Mouse (Mus musculus): ENCODE results near the gene Atp2b2. TPM values are rescaled to one million over a fixed set of nuclear protein-coding genes. Genes with fewer than 3 reads are reported as not detected.
"Not testable (repeated sequence)": the region's sequence is repeated elsewhere in the genome, so short reads cannot be mapped to it uniquely, and the experiment has no call there.

Atp2b2 gene
- polyA plus RNA-seq, 1 experiment from 2014 or later: 0.15 TPM

GRCm38 (mm10) chr6:113721061-113721460, 321.4 kb downstream of the Atp2b2 start:
- ATAC-seq (ENCODE audit: low read depth): no peak
- Histone ChIP-seq H3K27ac (ENCODE audit: low read length) (no peak overlapping the region), H3K36me3 (ENCODE audit: control insufficient read depth, insufficient read depth, low read length) (peaks cover 4% of the 10 kb centered on the region; the same call in 1 of the 2 replicates), H3K9me3 (ENCODE audit: control insufficient read depth, low read length) (no peaks in the 10 kb centered on the region), H3K9ac (ENCODE audit: low read length) (no peak overlapping the region), H3K27me3 (ENCODE audit: control insufficient read depth, insufficient read depth, low read depth, low read length) (no peaks in the 10 kb centered on the region), H3K4me2 (ENCODE audit: low read depth, low read length) (no peak overlapping the region), H3K4me1 (replicated peaks; ENCODE audit: control insufficient read depth, insufficient read depth, low read length) (no peaks in the 10 kb centered on the region), H3K4me3 (ENCODE audit: low read length) (no peak overlapping the region)
- WGBS: 55% methylated on average over 4 of the region's 4 CpGs

- H3K9ac ChIP-seq (ENCODE audit: low read length): no peak within 1 kb of the TSS
- H3K27me3 ChIP-seq (ENCODE audit: control insufficient read depth, insufficient read depth, low read depth, low read length): no peaks in the 10 kb centered on the region
- no peaks in the 10 kb centered on the region for H3K4me1 ChIP-seq (replicated peaks; ENCODE audit: control insufficient read depth, insufficient read depth, low read length)
- no peak within 1 kb of the TSS for H3K27ac ChIP-seq (ENCODE audit: low read length)
- H3K4me2 ChIP-seq (ENCODE audit: low read depth, low read length): no peak within 1 kb of the TSS
- no peaks in the 10 kb centered on the region for H3K9me3 ChIP-seq (ENCODE audit: control insufficient read depth, low read length)
- H3K36me3 ChIP-seq (ENCODE audit: control insufficient read depth, insufficient read depth, low read length): peaks cover 10% of the 10 kb centered on the region
- ATAC-seq (ENCODE audit: low read depth): no peak
- WGBS: 64% methylated on average over 3 of the region's 3 CpGs
- no peak within 1 kb of the TSS for H3K4me3 ChIP-seq (ENCODE audit: low read length)
Observed at GRCm38 (mm10) chr6:113719878-113720277, 322.5 kb downstream of the Atp2b2 start, which contains the start of gene Ghrl. Gene Ghrl (minus strand): TSS chr6:113719880.

GRCm38 (mm10) chr6:113717541-113717940, 324.9 kb downstream of the Atp2b2 start:
- no peaks in the 10 kb centered on the region for H3K27me3 ChIP-seq (ENCODE audit: control insufficient read depth, insufficient read depth, low read depth, low read length)
- H3K36me3 ChIP-seq (ENCODE audit: control insufficient read depth, insufficient read depth, low read length): peaks cover 24% of the 10 kb centered on the region
- WGBS: 76% methylated on average over 3 of the region's 3 CpGs
- H3K27ac ChIP-seq (ENCODE audit: low read length): no peak overlapping the region
- H3K9me3 ChIP-seq (ENCODE audit: control insufficient read depth, low read length): no peaks in the 10 kb centered on the region
- no peak overlapping the region for H3K4me2 ChIP-seq (ENCODE audit: low read depth, low read length)
- no peak overlapping the region for H3K9ac ChIP-seq (ENCODE audit: low read length)
- no peak for ATAC-seq (ENCODE audit: low read depth)
- no peaks in the 10 kb centered on the region for H3K4me1 ChIP-seq (replicated peaks; ENCODE audit: control insufficient read depth, insufficient read depth, low read length)
- H3K4me3 ChIP-seq (ENCODE audit: low read length): no peak overlapping the region

- 42% methylated on average over 1 of the region's 1 CpGs for WGBS
Observed at GRCm38 (mm10) chr6:113714797-113715196, 327.6 kb downstream of the Atp2b2 start.

GRCm38 (mm10) chr6:113714276-113714675, 328.1 kb downstream of the Atp2b2 start:
- peaks cover 43% of the 10 kb centered on the region for H3K36me3 ChIP-seq (ENCODE audit: control insufficient read depth, insufficient read depth, low read length)
- no peak overlapping the region for H3K9ac ChIP-seq (ENCODE audit: low read length)
- ATAC-seq (ENCODE audit: low read depth): no peak
- no peaks in the 10 kb centered on the region for H3K27me3 ChIP-seq (ENCODE audit: control insufficient read depth, insufficient read depth, low read depth, low read length)
- no peak overlapping the region for H3K4me3 ChIP-seq (ENCODE audit: low read length)
- H3K9me3 ChIP-seq (ENCODE audit: control insufficient read depth, low read length): no peaks in the 10 kb centered on the region
- no peak overlapping the region for H3K27ac ChIP-seq (ENCODE audit: low read length)
- H3K4me1 ChIP-seq (replicated peaks; ENCODE audit: control insufficient read depth, insufficient read depth, low read length): no peaks in the 10 kb centered on the region
- WGBS: 86% methylated on average over 2 of the region's 2 CpGs
- H3K4me2 ChIP-seq (ENCODE audit: low read depth, low read length): no peak overlapping the region

More at GRCm38 (mm10) chr6:113714797-113715196, 327.6 kb downstream of the Atp2b2 start:
- no peak for ATAC-seq (ENCODE audit: low read depth)
- Histone ChIP-seq H3K4me1 (replicated peaks; ENCODE audit: control insufficient read depth, insufficient read depth, low read length) (no peaks in the 10 kb centered on the region), H3K36me3 (ENCODE audit: control insufficient read depth, insufficient read depth, low read length) (peaks cover 39% of the 10 kb centered on the region), H3K27ac (ENCODE audit: low read length) (no peak overlapping the region), H3K9me3 (ENCODE audit: control insufficient read depth, low read length) (no peaks in the 10 kb centered on the region), H3K9ac (ENCODE audit: low read length) (no peak overlapping the region), H3K27me3 (ENCODE audit: control insufficient read depth, insufficient read depth, low read depth, low read length) (no peaks in the 10 kb centered on the region), H3K4me3 (ENCODE audit: low read length) (no peak overlapping the region), H3K4me2 (ENCODE audit: low read depth, low read length) (no peak overlapping the region)

GRCm38 (mm10) chr6:113713389-113713788, 329.0 kb downstream of the Atp2b2 start:
- 82% methylated on average over 4 of the region's 5 CpGs for WGBS
- H3K27ac ChIP-seq (ENCODE audit: low read length); H3K4me1 ChIP-seq (replicated peaks; ENCODE audit: control insufficient read depth, insufficient read depth, low read length); H3K9me3 ChIP-seq (ENCODE audit: control insufficient read depth, low read length); ATAC-seq (ENCODE audit: low read depth); H3K4me3 ChIP-seq (ENCODE audit: low read length); H3K27me3 ChIP-seq (ENCODE audit: control insufficient read depth, insufficient read depth, low read depth, low read length); H3K4me2 ChIP-seq (ENCODE audit: low read depth, low read length); H3K9ac ChIP-seq (ENCODE audit: low read length): not testable (repeated sequence)
- peaks cover 50% of the 10 kb centered on the region for H3K36me3 ChIP-seq (ENCODE audit: control insufficient read depth, insufficient read depth, low read length)

GRCm38 (mm10) chr6:113712718-113713117, 329.7 kb downstream of the Atp2b2 start:
- no peak overlapping the region for H3K27ac ChIP-seq (ENCODE audit: low read length)
- no peaks in the 10 kb centered on the region for H3K27me3 ChIP-seq (ENCODE audit: control insufficient read depth, insufficient read depth, low read depth, low read length)
- H3K9me3 ChIP-seq (ENCODE audit: control insufficient read depth, low read length): no peaks in the 10 kb centered on the region
- H3K4me1 ChIP-seq (replicated peaks; ENCODE audit: control insufficient read depth, insufficient read depth, low read length): no peaks in the 10 kb centered on the region
- H3K36me3 ChIP-seq (ENCODE audit: control insufficient read depth, insufficient read depth, low read length): peaks cover 56% of the 10 kb centered on the region
- H3K4me3 ChIP-seq (ENCODE audit: low read length): no peak overlapping the region
- no peak overlapping the region for H3K9ac ChIP-seq (ENCODE audit: low read length)
- ATAC-seq (ENCODE audit: low read depth): no peak
- no peak overlapping the region for H3K4me2 ChIP-seq (ENCODE audit: low read depth, low read length)
- 87% methylated on average over 3 of the region's 3 CpGs for WGBS

GRCm38 (mm10) chr6:113697222-113698205, 344.9 kb downstream of the Atp2b2 start:
- no peaks in the 10 kb centered on the region for H3K27me3 ChIP-seq (ENCODE audit: control insufficient read depth, insufficient read depth, low read depth, low read length)
- H3K4me1 ChIP-seq (replicated peaks; ENCODE audit: control insufficient read depth, insufficient read depth, low read length): peaks cover 18% of the 10 kb centered on the region
- under 1% methylated on average over 88 of the region's 113 CpGs for WGBS
- H3K4me3 ChIP-seq (ENCODE audit: low read length): peak overlapping the region; percentile 85
- peaks cover 8% of the 10 kb centered on the region for H3K36me3 ChIP-seq (ENCODE audit: control insufficient read depth, insufficient read depth, low read length)
- ATAC-seq (ENCODE audit: low read depth): peak; percentile 63; the same call in 1 of the 2 replicates
- H3K27ac ChIP-seq (ENCODE audit: low read length): peak overlapping the region; percentile 94
- H3K9ac ChIP-seq (ENCODE audit: low read length): peak overlapping the region; percentile 83
- no peaks in the 10 kb centered on the region for H3K9me3 ChIP-seq (ENCODE audit: control insufficient read depth, low read length)
- peak overlapping the region; percentile 96 for H3K4me2 ChIP-seq (ENCODE audit: low read depth, low read length)

- Histone ChIP-seq H3K4me2 (ENCODE audit: low read depth, low read length) (peak within 1 kb of the TSS; percentile 96), H3K27me3 (ENCODE audit: control insufficient read depth, insufficient read depth, low read depth, low read length) (no peaks in the 10 kb centered on the region), H3K27ac (ENCODE audit: low read length) (peak within 1 kb of the TSS; percentile 94), H3K4me1 (replicated peaks; ENCODE audit: control insufficient read depth, insufficient read depth, low read length) (peaks cover 18% of the 10 kb centered on the region), H3K36me3 (ENCODE audit: control insufficient read depth, insufficient read depth, low read length) (peaks cover 3% of the 10 kb centered on the region), H3K9ac (ENCODE audit: low read length) (peak within 1 kb of the TSS; percentile 83), H3K9me3 (ENCODE audit: control insufficient read depth, low read length) (no peaks in the 10 kb centered on the region), H3K4me3 (ENCODE audit: low read length) (peak within 1 kb of the TSS; percentile 85)
- ATAC-seq (ENCODE audit: low read depth): peak; percentile 99
- under 1% methylated on average over 56 of the region's 58 CpGs for WGBS
Observed at GRCm38 (mm10) chr6:113696582-113697221, 345.7 kb downstream of the Atp2b2 start, which contains the start of gene Tatdn2. Gene Tatdn2 (plus strand): TSS chr6:113697050.

Measured in lung, embryonic 16.5 days (tissue).